Mouse (Mus musculus): Measurements from ENCODE around the gene Syt9.

Syt9 gene

DNA sequence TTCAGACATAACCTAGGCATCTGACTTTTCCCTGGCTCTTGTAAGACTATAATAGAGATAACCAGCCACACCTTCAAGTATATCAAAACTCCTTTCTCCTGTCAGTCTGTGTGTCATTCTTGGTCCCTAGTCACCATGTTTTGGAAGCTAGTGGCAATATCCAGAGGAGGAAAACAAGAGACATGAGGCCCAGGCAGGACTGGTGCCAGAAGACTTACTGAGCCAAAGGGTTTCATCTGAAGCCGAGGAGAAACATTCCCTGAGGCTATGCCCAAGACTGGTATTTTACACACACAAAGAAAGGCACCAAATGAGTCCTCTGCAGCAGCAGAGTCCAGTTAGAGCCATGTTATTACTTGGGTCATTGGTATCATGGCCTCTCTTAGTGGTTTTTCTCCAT, 174.5 kb downstream of the Syt9 start:
- no peak for DNase-seq (ENCODE audit: low spot score in 2 of 2)

GRCm38 (mm10) chr7:107547872-107548271, 177.3 kb downstream of the Syt9 start:
- DNase-seq (ENCODE audit: low spot score in 2 of 2) = no peak

DNA sequence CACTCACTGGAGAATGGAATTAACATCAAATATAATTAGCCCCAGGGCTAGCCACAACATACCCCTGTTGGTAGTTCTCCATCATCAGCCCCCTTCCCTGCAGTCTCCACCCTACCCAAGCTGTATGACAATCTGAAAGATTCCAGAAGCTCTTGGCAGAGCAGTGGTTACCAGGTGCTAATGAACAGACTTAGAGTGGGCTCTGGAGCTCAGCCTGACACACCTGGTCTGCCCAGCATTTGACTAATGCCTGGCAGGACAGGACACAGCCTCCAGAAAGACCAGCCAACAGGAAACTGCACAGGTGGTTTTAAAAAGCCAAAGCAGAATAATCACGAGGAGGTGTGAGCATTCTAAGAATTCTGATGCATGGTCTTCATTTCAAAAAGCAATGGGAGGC, 182.9 kb downstream of the Syt9 start:
- DNase-seq (ENCODE audit: low spot score in 2 of 2) = no peak

DNA sequence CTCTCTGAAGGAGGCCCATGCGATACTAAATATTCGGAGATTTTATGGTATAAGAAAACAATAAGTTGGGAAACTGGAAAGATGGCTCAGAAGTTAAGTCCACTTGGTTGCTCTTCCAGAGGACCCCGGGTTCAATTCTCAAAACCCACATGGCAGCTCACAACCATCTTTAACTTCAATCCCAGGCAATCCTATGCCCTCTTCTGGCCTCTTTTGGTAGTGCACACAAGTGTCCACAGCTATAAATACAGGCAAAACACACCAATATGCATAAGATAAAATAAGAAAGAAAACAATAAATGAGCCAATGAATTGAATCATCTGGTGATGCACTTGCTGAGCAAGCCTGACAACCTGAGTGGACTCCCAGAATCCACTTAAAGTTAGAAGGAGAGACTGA, 185.4 kb downstream of the Syt9 start:
- DNase-seq (ENCODE audit: low spot score in 2 of 2) = no peak

DNA sequence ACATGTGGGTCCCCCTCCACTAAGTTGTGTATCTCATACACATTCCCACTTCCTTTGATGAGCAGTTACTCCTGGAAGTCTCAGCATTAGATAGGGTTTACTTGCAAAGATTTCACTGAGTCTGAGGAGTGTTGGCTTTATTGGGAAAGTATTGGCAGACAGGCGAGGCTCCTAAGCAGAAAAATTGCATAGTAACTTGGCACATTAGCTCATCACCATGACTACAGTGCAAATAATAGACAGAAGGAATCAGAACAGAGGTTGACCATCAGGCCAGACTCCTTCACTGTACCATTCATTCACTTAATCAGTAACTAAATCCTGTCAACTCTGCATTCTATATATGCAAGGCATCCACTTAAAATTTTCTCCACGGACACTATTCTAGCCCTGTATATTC, 190.1 kb downstream of the Syt9 start:
- no peak for DNase-seq (ENCODE audit: low spot score in 2 of 2)

DNA sequence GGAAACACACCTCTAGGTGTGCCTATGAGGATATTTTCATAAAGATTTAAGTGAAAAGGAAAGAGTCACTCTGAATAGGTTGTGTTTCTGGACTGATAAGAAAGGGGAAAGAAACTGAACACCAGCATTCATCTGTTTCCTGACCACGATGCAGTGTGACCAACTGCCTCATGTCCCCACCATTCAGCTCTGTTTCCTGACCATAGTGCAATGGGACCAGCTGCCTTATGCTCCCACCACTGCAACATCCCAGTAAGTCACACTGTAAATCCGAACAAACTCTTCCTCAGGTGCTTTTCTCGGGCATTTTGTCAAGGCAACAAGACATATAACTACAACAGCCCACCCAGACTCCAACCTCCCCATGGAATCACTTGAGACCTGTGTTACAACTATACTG, 191.1 kb downstream of the Syt9 start:
- no peak for DNase-seq (ENCODE audit: low spot score in 2 of 2)

DNA sequence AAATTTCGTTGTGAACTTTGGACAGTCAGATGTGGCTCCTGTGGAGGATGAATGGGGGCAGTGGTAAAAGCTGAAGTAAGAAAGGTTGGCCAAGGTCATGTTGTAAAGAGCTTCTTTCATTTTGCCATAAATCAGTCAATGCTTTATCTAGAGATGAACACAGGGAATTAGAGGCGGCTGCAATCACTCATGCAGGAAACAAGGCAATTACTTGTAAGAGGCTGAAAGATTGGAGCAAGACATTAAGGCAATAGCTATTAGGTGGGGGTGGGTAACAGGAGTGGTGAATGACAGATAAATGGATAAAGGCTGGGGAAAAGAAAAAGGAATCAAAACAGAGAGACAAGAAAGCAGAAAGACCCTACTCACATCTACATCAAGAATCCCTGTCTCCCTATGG, 193.2 kb downstream of the Syt9 start:
- DNase-seq (ENCODE audit: low spot score in 2 of 2) = no peak

DNA sequence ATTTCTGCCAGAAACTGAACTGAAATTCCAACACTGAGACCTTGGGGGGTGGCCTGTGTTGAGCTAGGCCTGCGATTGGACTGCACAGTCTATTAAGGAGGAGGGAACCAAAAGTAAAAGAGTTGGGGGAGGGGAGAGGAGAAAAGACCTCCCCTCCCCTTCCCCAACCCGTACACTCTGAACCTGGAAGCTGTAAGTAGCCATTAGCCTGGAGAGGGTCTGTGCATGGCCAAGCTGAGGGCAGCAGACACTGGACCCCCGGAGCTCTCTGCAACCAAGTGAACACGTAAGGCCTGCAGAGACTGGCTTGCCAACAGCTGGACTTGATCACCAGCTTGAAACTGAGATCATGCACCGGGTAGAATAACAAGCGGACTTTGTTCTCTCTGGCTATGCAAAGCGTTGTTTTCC, 196.7 kb downstream of the Syt9 start, which contains the start of gene Olfml1:
Gene Olfml1 (plus strand): TSS at position 186 of the 411 bp plus-strand sequence.
- peak; percentile 3 to 9 for DNase-seq (ENCODE audit: low spot score in 2 of 2)

DNA sequence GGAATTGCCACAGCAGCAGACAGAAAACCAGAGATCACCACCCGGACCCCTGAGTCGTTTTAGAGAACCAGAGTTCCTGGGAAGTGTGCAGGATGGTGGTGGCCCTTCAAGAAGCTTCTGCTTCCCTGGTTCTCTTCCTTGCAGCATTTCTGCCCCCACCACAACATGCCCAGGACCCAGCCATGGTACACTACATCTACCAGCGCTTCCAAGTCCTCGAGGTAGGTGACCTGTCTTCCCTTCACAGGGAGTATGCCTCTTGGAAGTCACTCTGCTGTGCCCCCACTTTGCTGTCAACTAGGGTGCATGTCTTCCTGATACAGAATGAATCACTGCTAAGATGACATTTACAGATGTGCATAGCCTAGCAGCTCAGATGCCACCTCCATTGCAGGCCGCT, 197.1 kb downstream of the Syt9 start:
- DNase-seq (ENCODE audit: low spot score in 2 of 2) = no peak

- DNase-seq (ENCODE audit: low spot score in 2 of 2) = no peak
Measured at GRCm38 (mm10) chr7:107568971-107569370, 198.4 kb downstream of the Syt9 start.

GRCm38 (mm10) chr7:107573856-107574255, 203.3 kb downstream of the Syt9 start:
- no peak for DNase-seq (ENCODE audit: low spot score in 2 of 2)

GRCm38 (mm10) chr7:107574276-107574675, 203.7 kb downstream of the Syt9 start:
- DNase-seq (ENCODE audit: low spot score in 2 of 2) = no peak

DNA sequence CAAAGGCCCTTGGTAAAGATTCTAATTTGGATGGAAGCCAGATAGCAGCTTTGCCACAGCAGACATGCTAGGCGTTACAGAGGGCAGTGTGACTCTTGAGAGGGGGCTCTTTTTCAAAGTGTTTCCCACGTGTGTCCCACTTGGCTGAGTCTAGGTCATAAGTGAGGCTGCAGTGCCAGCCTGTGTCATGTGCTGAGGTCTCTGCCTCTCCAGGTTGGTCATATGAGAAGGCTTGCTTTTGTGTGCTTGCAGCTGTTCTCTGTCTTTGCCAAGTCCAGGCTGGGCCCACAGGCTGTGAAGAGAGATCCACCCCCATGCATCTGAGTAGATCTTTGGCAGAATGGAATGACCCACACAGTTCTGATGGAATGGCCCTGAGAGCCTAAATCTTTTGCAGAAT, 222.1 kb downstream of the Syt9 start:
- peak; percentile 12 to 15 for DNase-seq (ENCODE audit: low spot score in 2 of 2)

DNA sequence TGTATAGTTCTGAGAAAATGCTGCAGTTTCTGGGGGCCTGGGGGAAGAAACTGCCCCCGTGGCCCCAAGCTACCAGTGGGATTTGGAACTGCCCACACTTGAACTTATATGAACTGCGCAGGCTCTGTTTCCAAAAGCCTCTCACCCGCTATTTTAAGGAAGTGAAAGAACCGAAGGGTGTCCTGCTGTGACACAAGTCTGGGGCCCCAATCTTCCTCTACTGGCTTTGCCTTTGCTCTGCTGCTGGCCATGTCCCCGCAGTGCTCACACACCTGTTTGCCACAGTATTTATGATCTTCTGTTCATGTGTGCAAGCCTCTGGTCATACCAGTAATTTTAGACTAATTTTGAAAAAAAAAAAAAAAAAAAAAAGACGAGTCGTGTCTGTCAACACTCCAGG, 223.4 kb downstream of the Syt9 start:
- no peak for DNase-seq (ENCODE audit: low spot score in 2 of 2)

GRCm38 (mm10) chr7:107594325-107594856, 223.9 kb downstream of the Syt9 start:
- DNase-seq (ENCODE audit: low spot score in 2 of 2) = peak; percentile 31 to 34

GRCm38 (mm10) chr7:107594857-107595402, 224.4 kb downstream of the Syt9 start, which contains the start of gene Ppfibp2:
Gene Ppfibp2 (plus strand): TSS chr7:107595207.
- DNase-seq (ENCODE audit: low spot score in 2 of 2) = peak; percentile 71 to 78

DNA sequence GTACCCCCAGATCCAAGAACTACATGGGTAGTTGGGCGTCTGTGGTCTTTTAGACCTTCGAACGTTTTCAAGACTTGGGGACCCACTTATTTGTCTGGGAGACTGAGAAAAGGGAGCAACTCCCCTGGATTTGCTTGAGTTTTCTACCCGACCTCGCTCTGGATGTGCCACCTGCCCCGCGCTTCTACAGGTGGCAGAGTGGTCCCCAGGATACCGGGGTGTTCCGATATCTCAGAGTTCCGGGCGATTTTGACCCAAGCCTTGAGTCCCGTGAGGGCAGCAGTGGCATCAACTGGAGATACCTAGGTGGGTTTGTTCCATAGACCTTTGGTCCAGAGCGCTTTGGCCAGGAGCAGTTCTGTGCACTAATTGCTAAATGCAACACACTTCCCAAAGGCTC, 224.9 kb downstream of the Syt9 start:
- no peak for DNase-seq (ENCODE audit: low spot score in 2 of 2)

DNA sequence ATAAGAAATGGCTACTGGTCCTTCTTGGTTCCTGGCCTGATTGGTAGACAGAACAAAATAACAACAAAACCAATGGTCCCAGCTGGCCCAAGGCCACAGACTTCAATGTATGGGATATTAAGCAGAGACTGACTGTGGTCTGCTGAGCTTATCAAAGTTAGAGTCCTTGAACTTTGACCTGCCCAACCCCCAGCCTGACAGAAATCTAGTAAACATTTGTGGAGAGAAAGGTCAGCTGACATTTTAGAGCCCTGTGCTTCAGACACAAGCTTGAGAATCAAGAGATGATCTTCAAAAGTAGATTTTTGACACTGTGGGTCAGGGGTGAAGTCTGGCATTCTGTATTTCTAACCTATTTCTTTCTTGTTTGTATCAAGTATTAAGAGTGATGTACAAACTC, 226.2 kb downstream of the Syt9 start:
- no peak for DNase-seq (ENCODE audit: low spot score in 2 of 2)

- DNase-seq (ENCODE audit: low spot score in 2 of 2) = no peak
Measured at GRCm38 (mm10) chr7:107597956-107598355, 227.4 kb downstream of the Syt9 start.

Measured in frontal cortex, postnatal 36 days (tissue).